Mouse (Mus musculus): Measurements from ENCODE around the gene Fsd1.

DNA sequence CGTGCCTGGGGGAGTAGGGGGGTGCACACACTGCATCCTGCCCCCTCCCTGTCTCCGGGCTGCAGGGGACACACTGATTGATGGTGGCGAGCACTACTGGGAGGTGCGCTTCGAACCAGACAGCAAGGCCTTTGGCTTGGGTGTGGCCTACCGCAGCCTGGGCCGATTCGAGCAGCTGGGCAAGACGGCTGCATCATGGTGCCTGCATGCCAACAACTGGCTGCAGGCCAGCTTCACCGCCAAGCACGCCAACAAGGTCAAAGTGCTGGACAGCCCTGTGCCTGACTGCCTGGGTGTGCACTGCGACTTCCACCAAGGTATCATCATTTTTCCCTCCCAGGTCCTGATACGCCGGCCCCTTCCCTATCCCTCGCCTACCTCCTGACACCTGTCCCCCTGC, 9.7 kb downstream of the Fsd1 start:
- TF ChIP-seq CTCF (IDR thresholded peaks at IDR 0.05; ENCODE audit: low read depth, low read length) (no peak), POLR2AphosphoS5 (IDR thresholded peaks at IDR 0.05; ENCODE audit: insufficient replicate concordance, low read depth, low read length) (no peak), TAL1 (conservative IDR thresholded peaks at IDR 0.05; ENCODE audit: low read depth, low read length) (no peak)
